Mouse (Mus musculus) thymus, postnatal 4 days (tissue): ENCODE measurements around the gene Kif11.

Source experiments
- DNase-seq: peaks from one replicate; pipeline ENCODE4 v3.0.0; 2021

Kif11 gene

GRCm38 (mm10) chr19:37377404-37377990 lies 1.3 kb downstream of the Kif11 start:
- no peak for DNase-seq

GRCm38 (mm10) chr19:37378816-37379215 lies 2.6 kb downstream of the Kif11 start:
- no peak for DNase-seq

GRCm38 (mm10) chr19:37386126-37386525 lies 9.9 kb downstream of the Kif11 start:
- no peak for DNase-seq

- DNase-seq, result no peak
These were observed 15.7 kb downstream of the Kif11 start for GRCm38 (mm10) chr19:37391869-37392268.

GRCm38 (mm10) chr19:37396279-37396678 lies 20.1 kb downstream of the Kif11 start:
- DNase-seq, result no peak

GRCm38 (mm10) chr19:37400936-37401335 lies 24.7 kb downstream of the Kif11 start:
- no peak for DNase-seq

GRCm38 (mm10) chr19:37418294-37418693 lies 42.1 kb downstream of the Kif11 start:
- peak; percentile 41 for DNase-seq

- peak; percentile 64 for DNase-seq
These were observed 43.4 kb downstream of the Kif11 start for GRCm38 (mm10) chr19:37419613-37420012.

GRCm38 (mm10) chr19:37428589-37428988 lies 52.4 kb downstream of the Kif11 start:
- no peak for DNase-seq

- no peak for DNase-seq
These were observed 55.0 kb downstream of the Kif11 start for GRCm38 (mm10) chr19:37431139-37431756.

- no peak for DNase-seq
These were observed 56.8 kb downstream of the Kif11 start for GRCm38 (mm10) chr19:37432868-37433570.

- no peak for DNase-seq
These were observed 57.7 kb downstream of the Kif11 start for GRCm38 (mm10) chr19:37433895-37434262.

- peak; percentile 67 for DNase-seq
These were observed 58.2 kb downstream of the Kif11 start, which contains the start of gene Hhex for GRCm38 (mm10) chr19:37434263-37434951. Hhex (plus strand) TSS chr19:37434810.

GRCm38 (mm10) chr19:37435041-37435852 lies 59.0 kb downstream of the Kif11 start:
- DNase-seq, result peak; percentile 44

- DNase-seq, result no peak
These were observed 59.6 kb downstream of the Kif11 start for GRCm38 (mm10) chr19:37435853-37436174.

GRCm38 (mm10) chr19:37436514-37437288 lies 60.5 kb downstream of the Kif11 start:
- DNase-seq, result no peak

GRCm38 (mm10) chr19:37437289-37437606 lies 61.0 kb downstream of the Kif11 start:
- no peak for DNase-seq

GRCm38 (mm10) chr19:37440181-37440580 lies 64.0 kb downstream of the Kif11 start:
- no peak for DNase-seq

- no peak for DNase-seq
These were observed 64.7 kb downstream of the Kif11 start for GRCm38 (mm10) chr19:37440708-37441475.

- no peak for DNase-seq
These were observed 66.5 kb downstream of the Kif11 start for GRCm38 (mm10) chr19:37442524-37443286.
